ENCODE assay signal across 9 mouse cellular contexts in genomic region chr6:30675281-30675771, GRCm38 (mm10). TPM values are rescaled to one million over a fixed set of nuclear protein-coding genes. Genes with fewer than 3 reads are reported as not detected.
A peak's percentile ranks its signal among the peaks of the same experiment; 100 is the strongest.
DNase-seq lines count a peak whose midpoint lies in the region; ATAC-seq lines count a peak whose summit lies in the region.
"Had no signal": no experiment of that assay in that cellular context is flagged by ENCODE, and none has a peak within 500 bp of the region (broad histone marks: within the 10 kb centered on the region; RNA-seq: fewer than 3 reads in every experiment).

No protein-coding gene starts in this region.

- H3K4me3 ChIP-seq in forebrain, embryonic 10.5 days = peak overlapping the region; percentile 28

- ATAC-seq in hematopoietic stem cell, adult 5-6 weeks (replicated peaks in 1 of 2; ENCODE audit: insufficient read depth in 1 of 2, low FRiP score in 2 of 2, low TSS enrichment in 1 of 2, low read depth in 1 of 2, poor library complexity in 2 of 2, severe bottlenecking in 2 of 2) = peak; percentile 14 to 30; a peak in 1 of 4 replicates
- no peak for ATAC-seq in activated CD4-positive, CD25-positive, alpha-beta regulatory T cell, adult 4 months

- H3K9me3 ChIP-seq in forebrain, embryonic 10.5 days = no peaks in the 10 kb centered on the region

- H3K36me3 ChIP-seq in forebrain, embryonic 10.5 days (replicated peaks) = peaks cover 2% of the 10 kb centered on the region; the same call in 1 of the 2 replicates

- no peaks in the 10 kb centered on the region for H3K27me3 ChIP-seq in forebrain, embryonic 10.5 days (ENCODE audit: poor library complexity, severe bottlenecking)

- peaks cover 95% of the 10 kb centered on the region for H3K4me1 ChIP-seq in forebrain, embryonic 10.5 days

- WGBS in forebrain, embryonic 10.5 days = 10% methylated on average over 11 of the region's 11 CpGs

- DNase-seq in cerebellum, postnatal 10 days = peak; percentile 48 to 56
- no peak for DNase-seq in cerebellum, adult 9-11 months
- DNase-seq in adrenal gland, adult 2 months = peak; percentile 55
- DNase-seq in forebrain, embryonic 10.5 days (ENCODE audit: extremely low spot score, low spot score) = peak; percentile 55
- DNase-seq in lung, postnatal 10 days = peak; percentile 34
- no peak for DNase-seq in yolk sac, embryonic 10.5 days (ENCODE audit: low spot score)

- peak overlapping the region; percentile 93 for H3K27ac ChIP-seq in forebrain, embryonic 10.5 days

RNA-seq across cellular contexts. Expression of gene Cep41, which starts 18.2 kb away (rescaled TPM):
- total RNA-seq in adrenal gland, adult 2 months (2021) = 1 to 10 TPM; 5.9 to 9.3 TPM
- 3.4 and 4.5 TPM in 2 replicates for polyA plus RNA-seq in adrenal gland, adult 2 months (2012; rRNA removed)
- 15.9 and 22.1 TPM in 2 replicates for polyA plus RNA-seq in forebrain, embryonic 10.5 days (2016; fragmentation: Nextera tagmentation; extraction: Ambion mirVana)
- total RNA-seq in hematopoietic stem cell, adult 5-6 weeks (2017) = 11.1 and 16.6 TPM in 2 replicates
- polyA plus RNA-seq in activated CD4-positive, CD25-positive, alpha-beta regulatory T cell, adult 4 months (2017; shearing (Covaris generic)) = 1 to 10 TPM; 7.4 to 7.7 TPM

RNA-seq across cellular contexts. Expression of gene Cpa1, which starts 36.3 kb away (rescaled TPM):
- not detected for total RNA-seq in adrenal gland, adult 2 months (2021)
- polyA plus RNA-seq in adrenal gland, adult 2 months (2012; rRNA removed) = not detected in 2 replicates
- 0.21 TPM in 1 of 2 replicates, not detected in the other for polyA plus RNA-seq in forebrain, embryonic 10.5 days (2016; fragmentation: Nextera tagmentation; extraction: Ambion mirVana)
- not detected in 2 replicates for total RNA-seq in hematopoietic stem cell, adult 5-6 weeks (2017)
- polyA plus RNA-seq in activated CD4-positive, CD25-positive, alpha-beta regulatory T cell, adult 4 months (2017; shearing (Covaris generic)) = not detected
- polyA plus RNA-seq: C2C12 had no signal

RNA-seq across cellular contexts. Expression of gene Mest, which starts 48.0 kb away (rescaled TPM):
- 10 to 100 TPM; 32.3 to 58.6 TPM for total RNA-seq in adrenal gland, adult 2 months (2021)
- polyA plus RNA-seq in adrenal gland, adult 2 months (2012; rRNA removed) = 209 and 411 TPM in 2 replicates
- 2,195 and 2,268 TPM in 2 replicates for polyA plus RNA-seq in forebrain, embryonic 10.5 days (2016; fragmentation: Nextera tagmentation; extraction: Ambion mirVana)
- total RNA-seq in hematopoietic stem cell, adult 5-6 weeks (2017) = 0.25 and 2.1 TPM in 2 replicates
- polyA plus RNA-seq in activated CD4-positive, CD25-positive, alpha-beta regulatory T cell, adult 4 months (2017; shearing (Covaris generic)) = under 1 TPM; 0.37 to 0.85 TPM

Comparison
In these comparisons a context has a peak if more than half of its experiments do, and no peak if none do; other contexts are left out.
1. DNase-seq: peak in cerebellum, postnatal 10 days (2 of 2), adrenal gland, adult 2 months (single experiment), forebrain, embryonic 10.5 days (single experiment) and lung, postnatal 10 days (single experiment); none in cerebellum, adult 9-11 months (single experiment) and yolk sac, embryonic 10.5 days (single experiment).
2. RNA of gene Mest, which starts 48.0 kb away (polyA plus RNA-seq): 2,195 to 2,268 TPM in forebrain, embryonic 10.5 days and 209 to 411 TPM in adrenal gland, adult 2 months; 0.37 to 0.85 TPM in activated CD4-positive, CD25-positive, alpha-beta regulatory T cell, adult 4 months; every median in the first group is over 100 times any median in the second.